Mouse (Mus musculus): ENCODE measurements around the gene Gm19345.

GRCm38 (mm10) chr7:19816224-19816771 lies 35.5 kb upstream of the Gm19345 start:
- TF ChIP-seq CTCF (IDR thresholded peaks at IDR 0.05; ENCODE audit: control insufficient read depth, insufficient read depth, insufficient read length) (no peak), CEBPB (IDR thresholded peaks at IDR 0.05; ENCODE audit: low read depth) (no peak), MAX (IDR thresholded peaks at IDR 0.05) (no peak), FOSL1 (IDR thresholded peaks at IDR 0.05; ENCODE audit: insufficient read depth, low read length, poor library complexity, severe bottlenecking) (no peak), USF1 (IDR thresholded peaks at IDR 0.05; ENCODE audit: low read depth) (no peak), MYOD1 (IDR thresholded peaks at IDR 0.05; ENCODE audit: control insufficient read depth, insufficient read length, low read depth) (no peak)
